Mouse (Mus musculus) embryonic fibroblast, embryonic 13.5 days (primary cell): ENCODE results near the gene Nrg4.

Experiments
- CTCF ChIP-seq: IDR thresholded peaks from 2 replicates; pipeline ENCODE4 v1.5.1; 2011; ENCODE audit warnings: mild to moderate bottlenecking, control low read depth, low read length, moderate library complexity, borderline replicate concordance; ENCODE audit not compliant: insufficient read depth
- POLR2A ChIP-seq: IDR thresholded peaks from 2 replicates; pipeline ENCODE4 v1.6.1; 2011; ENCODE audit warnings: low read depth, mild to moderate bottlenecking, control low read depth, low read length, moderate library complexity

DNA sequence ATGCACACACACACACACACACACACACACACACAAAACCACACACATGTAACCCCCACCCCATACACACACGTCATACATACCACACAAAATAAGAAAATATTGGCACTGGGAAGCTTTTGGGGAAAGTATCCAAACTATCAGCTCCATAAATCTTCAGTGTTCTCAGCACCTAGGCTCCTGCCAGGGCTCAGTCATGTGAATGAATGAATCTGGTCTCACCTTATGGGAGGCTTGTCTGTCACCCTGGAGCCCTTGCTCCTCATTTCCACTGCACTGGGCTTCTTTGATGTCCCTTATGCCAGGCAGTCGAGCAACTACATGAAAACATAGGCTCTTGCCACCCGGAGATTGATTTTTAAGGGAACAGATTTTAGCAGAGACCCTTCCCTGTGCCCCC is 33.7 kb upstream of the Nrg4 start:
- TF ChIP-seq POLR2A (no peak), CTCF (no peak)
